Mouse (Mus musculus) embryo, embryonic 11.5 days (tissue): ENCODE results near the gene Ung.

Experiments
- DNase-seq: peaks from one replicate; pipeline ENCODE4 v3.0.0-alpha.2; 2012; ENCODE audit warnings: low read depth, low spot score

Ung gene

GRCm38 (mm10) chr5:114130698-114131520 is 723 bp downstream of the Ung start:
- DNase-seq, result peak; percentile 85

- peak; percentile 20 for DNase-seq
Measured at GRCm38 (mm10) chr5:114131521-114131840, 1.3 kb downstream of the Ung start.

GRCm38 (mm10) chr5:114132841-114133240 is 2.7 kb downstream of the Ung start:
- DNase-seq, result no peak

GRCm38 (mm10) chr5:114134091-114134534 is 3.9 kb downstream of the Ung start:
- no peak for DNase-seq

GRCm38 (mm10) chr5:114135516-114135915 is 5.3 kb downstream of the Ung start:
- no peak for DNase-seq

GRCm38 (mm10) chr5:114137481-114138276 is 7.5 kb downstream of the Ung start:
- DNase-seq, result no peak

- no peak for DNase-seq
Measured at GRCm38 (mm10) chr5:114138277-114139164, 8.3 kb downstream of the Ung start.

GRCm38 (mm10) chr5:114139175-114139574 is 9.0 kb downstream of the Ung start:
- no peak for DNase-seq

GRCm38 (mm10) chr5:114146028-114146888 is 16.1 kb downstream of the Ung start, which contains the start of gene Acacb:
Acacb (plus strand) TSS chr5:114146535.
- DNase-seq, result no peak

GRCm38 (mm10) chr5:114147043-114147972 is 17.1 kb downstream of the Ung start:
- no peak for DNase-seq

GRCm38 (mm10) chr5:114152359-114153092 is 22.3 kb downstream of the Ung start:
- no peak for DNase-seq

GRCm38 (mm10) chr5:114153490-114153889 is 23.3 kb downstream of the Ung start:
- DNase-seq, result peak; percentile 45

GRCm38 (mm10) chr5:114154765-114155164 is 24.6 kb downstream of the Ung start:
- no peak for DNase-seq

GRCm38 (mm10) chr5:114155168-114155933 is 25.2 kb downstream of the Ung start:
- DNase-seq, result no peak

GRCm38 (mm10) chr5:114157236-114157635 is 27.1 kb downstream of the Ung start:
- no peak for DNase-seq

GRCm38 (mm10) chr5:114161424-114161823 is 31.2 kb downstream of the Ung start:
- DNase-seq, result no peak

- no peak for DNase-seq
Measured at GRCm38 (mm10) chr5:114162106-114162815, 32.1 kb downstream of the Ung start.
